Mouse (Mus musculus) midbrain, embryonic 16.5 days (tissue): Measurements from ENCODE around the gene 4930404N11Rik. TPM values are rescaled to one million over a fixed set of nuclear protein-coding genes. Genes with fewer than 3 reads are reported as not detected.

ENCODE experiments used
- ATAC-seq: fragments of 200-750 bp; cut with Nextera tagmentation; 2 replicates; pipeline ENCODE4 v1.8.0; 2017; ENCODE audit warnings: moderate TSS enrichment
- H3K27ac ChIP-seq: fragments of 300-500 bp; sonication (generic); 2 replicates; pipeline ENCODE4 v1.5.1; 2014; ENCODE audit warnings: mild to moderate bottlenecking, low read length, mixed read lengths
- H3K27me3 ChIP-seq: fragments of 300-500 bp; sonication (generic); 2 replicates; pipeline ENCODE4 v1.6.1; 2014; ENCODE audit warnings: low read depth, low read length, mixed read lengths; ENCODE audit not compliant: control insufficient read depth, insufficient read depth
- H3K36me3 ChIP-seq: fragments of 300-500 bp; sonication (generic); 2 replicates; pipeline ENCODE4 v1.6.1; 2014; ENCODE audit warnings: mild to moderate bottlenecking, low read length, moderate library complexity, mixed read lengths; ENCODE audit not compliant: control insufficient read depth, insufficient read depth
- H3K4me1 ChIP-seq: fragments of 300-500 bp; sonication (generic); 2 replicates; pipeline ENCODE4 v1.6.1; 2014; ENCODE audit warnings: mild to moderate bottlenecking, low read length, mixed read lengths; ENCODE audit not compliant: control insufficient read depth, insufficient read depth
- H3K4me2 ChIP-seq: fragments of 300-500 bp; sonication (generic); 2 replicates; pipeline ENCODE4 v1.6.1; 2014; ENCODE audit warnings: mild to moderate bottlenecking, low read length, mixed read lengths
- H3K4me3 ChIP-seq: fragments of 300-500 bp; sonication (generic); 2 replicates; pipeline ENCODE4 v1.5.1; 2014; ENCODE audit warnings: low read depth, mild to moderate bottlenecking, low read length, moderate library complexity, mixed read lengths
- H3K9ac ChIP-seq: fragments of 300-500 bp; sonication (generic); 2 replicates; pipeline ENCODE4 v1.6.1; 2014; ENCODE audit warnings: low read depth, low read length, mixed read lengths
- H3K9me3 ChIP-seq: fragments of 300-500 bp; sonication (generic); replicated peaks from 2 replicates; pipeline ENCODE4 v1.6.1; 2014; ENCODE audit warnings: mild to moderate bottlenecking, low read length, mixed read lengths; ENCODE audit not compliant: control insufficient read depth, poor library complexity, severe bottlenecking
- WGBS: fragments of 180-500 bp; shearing (Covaris S2); extraction: QIAGEN DNeasy Blood & Tissue Kit; methylation state at CpG from one replicate; pipeline ENCODE4 v1.1.7; 2014; 5-methylcytosine and 5-hydroxymethylcytosine counted together
- polyA plus RNA-seq: library from polyadenylated mRNA; unstranded; fragments of >200 nt; fragmentation: Nextera tagmentation; extraction: Ambion mirVana; gene quantifications from 2 replicates; pipeline ENCODE4 v1.2.1, GENCODE M21; 2015

4930404N11Rik gene
- polyA plus RNA-seq, 1 experiment from 2014 or later: 0.63 TPM

- no peak overlapping the region for H3K4me3 ChIP-seq
- no peak for ATAC-seq
- 29% methylated on average over 8 of the region's 8 CpGs for WGBS
- no peak overlapping the region for H3K9ac ChIP-seq
- H3K27ac ChIP-seq: no peak overlapping the region
- peaks cover 23% of the 10 kb centered on the region for H3K36me3 ChIP-seq
- no peaks in the 10 kb centered on the region for H3K9me3 ChIP-seq
- H3K27me3 ChIP-seq: peaks cover 3% of the 10 kb centered on the region
- no peak overlapping the region for H3K4me2 ChIP-seq
- peaks cover 10% of the 10 kb centered on the region; the same call in 1 of the 2 replicates for H3K4me1 ChIP-seq
These were observed 43.7 kb upstream of the 4930404N11Rik start for GRCm38 (mm10) chr10:81409330-81409729.

DNA sequence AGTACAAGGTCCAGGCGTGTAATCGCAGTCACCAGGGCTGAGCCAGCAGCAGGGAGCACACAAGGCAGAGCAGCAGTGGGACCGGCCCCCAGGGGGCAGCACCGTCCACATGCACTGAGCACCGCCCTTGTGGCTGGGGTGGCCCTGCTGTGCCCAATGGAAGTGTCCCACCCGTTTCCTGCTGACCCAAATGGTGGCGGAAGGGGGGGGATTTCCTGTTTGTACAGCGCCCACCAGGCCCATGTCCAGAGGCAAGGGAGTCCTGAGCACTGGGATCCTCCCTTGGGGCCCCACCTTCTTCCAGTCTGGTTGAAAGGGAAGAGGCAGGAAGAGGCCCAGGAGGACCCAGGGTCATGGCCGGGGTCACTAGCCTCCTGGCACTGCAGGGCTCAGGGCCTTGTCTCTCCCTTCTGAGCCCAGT is 43.3 kb upstream of the 4930404N11Rik start:
- no peak overlapping the region for H3K27ac ChIP-seq
- H3K4me2 ChIP-seq: no peak overlapping the region
- peaks cover 26% of the 10 kb centered on the region for H3K36me3 ChIP-seq
- H3K9ac ChIP-seq: no peak overlapping the region
- no peaks in the 10 kb centered on the region for H3K9me3 ChIP-seq
- no peak overlapping the region for H3K4me3 ChIP-seq
- H3K27me3 ChIP-seq: peaks cover 3% of the 10 kb centered on the region
- ATAC-seq: no peak
- WGBS: 24% methylated on average over 9 of the region's 9 CpGs
- peaks cover 10% of the 10 kb centered on the region; the same call in 1 of the 2 replicates for H3K4me1 ChIP-seq

DNA sequence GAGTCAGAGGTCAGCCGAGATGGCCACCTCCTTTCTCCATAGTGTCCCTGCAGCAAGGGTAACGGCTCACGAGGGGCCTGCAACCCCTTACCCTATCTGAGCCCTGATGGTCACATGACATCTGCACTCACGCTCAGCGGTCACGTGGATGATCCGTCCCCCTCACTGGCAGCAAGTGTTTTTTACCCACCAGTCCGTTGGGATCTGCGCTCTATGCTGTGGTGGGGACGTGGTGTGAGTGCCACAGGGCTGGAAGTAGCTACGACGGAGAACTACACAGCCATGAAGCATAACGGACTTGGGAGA is 42.8 kb upstream of the 4930404N11Rik start:
- Histone ChIP-seq H3K36me3 (peaks cover 26% of the 10 kb centered on the region), H3K27me3 (peaks cover 3% of the 10 kb centered on the region), H3K27ac (no peak overlapping the region), H3K4me3 (no peak overlapping the region), H3K9ac (no peak overlapping the region), H3K4me2 (no peak overlapping the region), H3K9me3 (no peaks in the 10 kb centered on the region), H3K4me1 (peaks cover 11% of the 10 kb centered on the region; the same call in 1 of the 2 replicates)
- 50% methylated on average over 13 of the region's 13 CpGs for WGBS
- no peak for ATAC-seq

DNA sequence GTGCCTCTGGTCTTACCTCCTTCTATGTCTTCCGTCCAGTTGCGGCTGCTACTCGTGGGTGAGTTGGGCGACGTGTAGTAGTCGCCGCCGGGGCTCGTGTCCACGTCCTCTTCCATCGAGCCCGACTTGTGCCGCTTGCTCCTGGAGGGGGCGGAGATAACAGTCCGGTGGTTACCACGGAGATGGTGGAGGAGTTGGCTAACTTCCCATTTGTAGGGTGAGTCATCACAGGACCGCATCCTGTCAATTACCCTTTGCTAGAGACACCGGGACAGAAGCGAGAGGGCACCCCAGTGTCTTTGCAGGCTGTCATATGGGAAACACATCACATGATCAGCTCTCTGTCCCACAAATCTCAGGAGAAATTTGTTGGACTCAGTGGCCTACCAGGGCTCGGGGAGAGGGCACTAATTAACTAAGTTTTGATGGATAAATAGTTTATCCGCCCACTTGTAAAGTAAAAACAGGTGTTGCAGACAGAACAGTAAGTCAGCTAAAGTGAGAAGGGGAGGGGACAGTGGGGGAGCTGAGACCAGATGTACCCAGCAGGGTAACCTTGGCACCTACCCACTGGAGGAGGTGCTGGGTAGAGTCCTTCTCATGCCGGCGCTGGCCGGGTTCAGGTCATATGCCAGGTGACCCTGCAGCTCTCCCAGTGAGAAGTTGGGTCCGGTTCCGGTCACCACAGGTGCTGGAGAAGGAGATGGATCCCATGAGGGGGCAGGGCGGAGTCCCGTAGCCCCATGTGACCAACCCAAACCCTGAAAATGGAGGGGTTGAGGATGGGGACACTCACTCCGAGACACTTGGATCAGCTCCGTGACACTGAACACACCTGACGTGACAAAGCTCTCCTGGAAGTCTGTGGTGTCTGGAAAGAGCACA is 42.2 kb upstream of the 4930404N11Rik start:
- WGBS: 26% methylated on average over 31 of the region's 31 CpGs

DNA sequence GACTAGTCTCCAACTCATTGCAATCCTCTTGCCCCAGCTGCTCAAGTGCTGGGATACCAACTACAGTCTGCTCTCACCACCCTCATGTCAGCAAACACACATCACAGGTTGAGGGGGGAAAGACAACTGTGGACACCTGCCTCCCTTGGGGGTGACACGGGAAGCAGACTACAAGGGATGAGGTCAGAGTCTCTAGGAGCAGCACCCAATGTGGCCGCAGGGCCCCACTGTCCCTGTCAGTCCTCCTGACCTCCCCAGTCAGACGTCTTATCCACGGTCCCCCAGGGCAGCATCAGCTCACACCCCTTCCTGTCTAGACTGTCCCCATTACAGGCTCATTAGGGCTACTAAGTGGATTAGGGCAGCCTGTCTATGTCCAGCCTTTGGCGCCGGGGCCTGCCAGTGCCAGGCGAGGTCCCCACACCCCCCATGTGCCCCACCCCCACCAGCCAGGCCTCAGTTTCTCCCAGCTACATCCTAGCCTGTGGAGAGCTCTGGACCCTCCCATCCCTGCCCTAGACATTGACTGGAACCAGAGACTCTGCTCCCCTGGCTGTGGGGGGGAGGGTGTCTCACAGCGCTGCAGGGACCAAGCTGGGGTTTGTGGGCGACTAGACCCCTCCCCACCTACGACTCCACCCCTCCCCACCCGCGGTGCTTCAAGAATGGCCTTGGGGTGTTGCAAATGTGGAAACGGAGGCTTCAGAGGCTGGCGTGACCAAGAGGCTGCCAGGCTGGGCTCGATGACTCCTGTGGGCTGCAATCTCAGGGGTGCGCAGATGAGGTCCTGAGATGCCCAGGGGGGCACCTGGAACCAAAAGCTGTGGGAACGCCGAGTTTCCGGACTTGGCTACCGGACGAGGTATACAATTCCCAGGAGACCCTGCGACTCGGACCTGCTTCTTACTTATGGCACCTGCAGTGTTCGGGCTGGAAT is 41.2 kb upstream of the 4930404N11Rik start:
- Histone ChIP-seq H3K27ac (no peak overlapping the region), H3K4me1 (peaks cover 27% of the 10 kb centered on the region), H3K4me2 (peak overlapping the region; percentile 5), H3K27me3 (peaks cover 3% of the 10 kb centered on the region), H3K9me3 (no peaks in the 10 kb centered on the region), H3K9ac (0 out of 2 replicates have a peak overlapping the region, but pooled peaks have one; percentile 21), H3K36me3 (peaks cover 26% of the 10 kb centered on the region), H3K4me3 (peak overlapping the region; percentile 6; the same call in 1 of the 2 replicates)
- WGBS: 29% methylated on average over 24 of the region's 24 CpGs
- ATAC-seq: no peak

More for the DNA sequence above, 42.2 kb upstream of the 4930404N11Rik start:
- Histone ChIP-seq H3K9me3 (no peaks in the 10 kb centered on the region), H3K36me3 (peaks cover 26% of the 10 kb centered on the region), H3K9ac (no peak overlapping the region), H3K27me3 (peaks cover 3% of the 10 kb centered on the region), H3K4me1 (peaks cover 17% of the 10 kb centered on the region), H3K27ac (no peak overlapping the region), H3K4me3 (peak overlapping the region; percentile 6; the same call in 1 of the 2 replicates), H3K4me2 (peak overlapping the region; percentile 5; the same call in 1 of the 2 replicates)
- ATAC-seq: no peak

- peaks cover 26% of the 10 kb centered on the region for H3K4me1 ChIP-seq
- peaks cover 26% of the 10 kb centered on the region for H3K36me3 ChIP-seq
- ATAC-seq: no peak
- H3K27ac ChIP-seq: no peak overlapping the region
- H3K4me3 ChIP-seq: no peak overlapping the region
- H3K9me3 ChIP-seq: no peaks in the 10 kb centered on the region
- H3K9ac ChIP-seq: no peak overlapping the region
- H3K27me3 ChIP-seq: peaks cover 3% of the 10 kb centered on the region
- H3K4me2 ChIP-seq: no peak overlapping the region
- WGBS: 46% methylated on average over 13 of the region's 13 CpGs
These were observed 40.1 kb upstream of the 4930404N11Rik start for GRCm38 (mm10) chr10:81405588-81406201.

DNA sequence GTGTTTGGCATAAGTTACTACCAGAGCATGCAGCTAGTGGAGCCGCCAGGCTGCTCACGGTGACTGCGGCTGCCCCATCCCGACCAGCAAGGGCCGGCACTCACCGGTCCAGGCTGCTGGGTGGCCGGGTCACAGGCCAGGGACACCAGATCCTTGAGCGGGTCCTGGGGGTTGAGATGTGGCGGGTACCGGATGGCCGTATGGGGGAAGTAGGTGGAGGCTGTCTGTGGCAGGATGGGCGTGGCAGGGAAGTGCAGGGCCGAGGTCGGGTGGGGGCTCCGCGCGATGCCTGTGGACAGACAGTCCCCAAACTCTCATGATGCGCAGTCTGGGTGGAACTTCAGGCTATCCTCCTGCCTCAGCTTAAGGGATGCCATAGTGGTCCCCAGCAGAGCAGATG is 39.1 kb upstream of the 4930404N11Rik start:
- 64% methylated on average over 16 of the region's 18 CpGs for WGBS
- Histone ChIP-seq H3K36me3 (peaks cover 35% of the 10 kb centered on the region), H3K4me1 (peaks cover 26% of the 10 kb centered on the region), H3K4me2 (no peak overlapping the region), H3K9me3 (no peaks in the 10 kb centered on the region), H3K9ac (no peak overlapping the region), H3K4me3 (no peak overlapping the region), H3K27me3 (peaks cover 3% of the 10 kb centered on the region), H3K27ac (no peak overlapping the region)
- no peak for ATAC-seq

DNA sequence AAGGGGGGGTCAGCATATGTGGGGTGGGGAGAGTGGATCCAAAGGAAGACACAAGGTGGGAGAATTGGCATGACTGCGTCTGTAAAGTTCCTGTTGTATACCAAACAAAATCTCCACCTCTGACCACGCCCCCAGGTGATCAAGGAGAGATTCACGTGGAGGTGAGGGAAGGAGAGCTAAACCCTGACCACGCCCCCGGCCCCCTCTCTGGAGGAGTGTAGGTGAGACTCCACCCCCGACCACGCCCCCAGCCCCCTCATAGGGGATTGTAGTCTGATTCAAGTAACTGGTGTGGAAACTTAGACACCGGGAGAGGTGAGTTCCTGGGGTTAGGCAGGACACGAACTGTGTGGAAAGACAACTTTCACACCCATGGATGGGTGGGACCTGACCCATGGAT is 38.5 kb upstream of the 4930404N11Rik start:
- Histone ChIP-seq H3K4me2 (no peak overlapping the region), H3K27ac (no peak overlapping the region), H3K36me3 (peaks cover 37% of the 10 kb centered on the region), H3K9ac (no peak overlapping the region), H3K4me3 (no peak overlapping the region), H3K27me3 (peaks cover 3% of the 10 kb centered on the region), H3K9me3 (no peaks in the 10 kb centered on the region), H3K4me1 (peaks cover 26% of the 10 kb centered on the region)
- 20% methylated on average over 9 of the region's 9 CpGs for WGBS
- no peak for ATAC-seq
